Mouse (Mus musculus) neural tube, embryonic 13.5 days (tissue): ENCODE results near the gene Bpi. TPM values are rescaled to one million over a fixed set of nuclear protein-coding genes. Genes with fewer than 3 reads are reported as not detected.

Source experiments
- ATAC-seq: fragments of 200-750 bp; cut with Nextera tagmentation; 2 replicates; pipeline ENCODE4 v1.8.0; 2017; ENCODE audit warnings: low read depth, mild to moderate bottlenecking, moderate TSS enrichment, moderate library complexity
- H3K27ac ChIP-seq: fragments of 300-500 bp; sonication (generic); replicated peaks from 2 replicates; pipeline ENCODE4 v1.5.1; 2015; ENCODE audit warnings: moderate library complexity, mild to moderate bottlenecking, inconsistent platforms
- H3K27me3 ChIP-seq: fragments of 300-500 bp; sonication (generic); 2 replicates; pipeline ENCODE4 v1.6.1; 2015; ENCODE audit warnings: mild to moderate bottlenecking, inconsistent platforms
- H3K36me3 ChIP-seq: fragments of 300-500 bp; sonication (generic); 2 replicates; pipeline ENCODE4 v1.6.1; 2015; ENCODE audit warnings: mild to moderate bottlenecking, inconsistent platforms
- H3K4me1 ChIP-seq: fragments of 300-500 bp; sonication (generic); replicated peaks from 2 replicates; pipeline ENCODE4 v1.6.1; 2015; ENCODE audit warnings: inconsistent platforms
- H3K4me2 ChIP-seq: fragments of 300-500 bp; sonication (generic); 2 replicates; pipeline ENCODE4 v1.6.1; 2015; ENCODE audit warnings: inconsistent platforms, mild to moderate bottlenecking, moderate library complexity
- H3K4me3 ChIP-seq: fragments of 300-500 bp; sonication (generic); 2 replicates; pipeline ENCODE4 v1.5.1; 2015; ENCODE audit warnings: mild to moderate bottlenecking, inconsistent platforms
- H3K9ac ChIP-seq: fragments of 300-500 bp; sonication (generic); 2 replicates; pipeline ENCODE4 v1.6.1; 2015; ENCODE audit warnings: moderate library complexity, mild to moderate bottlenecking, inconsistent platforms
- H3K9me3 ChIP-seq: fragments of 300-500 bp; sonication (generic); 2 replicates; pipeline ENCODE4 v1.6.1; 2016; ENCODE audit warnings: inconsistent platforms
- WGBS: fragments of 180-500 bp; shearing (Covaris S2); methylation state at CpG from one replicate; pipeline ENCODE4 v1.1.7; 2015; 5-methylcytosine and 5-hydroxymethylcytosine counted together
- polyA plus RNA-seq: library from polyadenylated mRNA; unstranded; fragments of >200 nt; fragmentation: Nextera tagmentation; extraction: Ambion mirVana; gene quantifications from 2 replicates; pipeline ENCODE4 v1.2.1, GENCODE M21; 2015

Gene Bpi
- not detected in 2 replicates for polyA plus RNA-seq

DNA sequence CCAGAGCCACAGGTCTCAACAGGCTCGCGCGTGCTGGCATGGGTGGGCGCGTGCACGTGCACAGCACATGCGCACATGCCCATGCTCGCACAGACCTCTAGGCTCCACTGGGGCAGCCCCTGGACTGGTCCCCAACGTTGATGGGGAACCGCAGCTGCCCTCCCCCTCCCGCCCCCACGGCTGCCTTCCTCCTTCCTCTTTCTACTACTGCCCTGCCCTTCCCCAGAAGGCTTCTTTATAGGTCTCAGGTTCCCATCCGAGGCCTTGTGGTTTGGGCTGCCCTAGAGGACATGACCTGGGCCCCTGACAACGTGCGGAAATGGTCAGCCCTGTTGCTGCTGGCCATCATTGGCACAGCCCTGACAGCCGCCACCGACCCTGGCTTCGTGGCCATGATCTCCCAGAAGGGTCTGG, at the start of gene Bpi:
Gene Bpi, plus strand, starts transcription at position 90 of the 414 bp plus-strand sequence.
- Histone ChIP-seq H3K36me3 (no peaks in the 10 kb centered on the region), H3K27me3 (no peaks in the 10 kb centered on the region), H3K9me3 (no peaks in the 10 kb centered on the region), H3K9ac (no peak within 1 kb of the TSS), H3K4me3 (no peak within 1 kb of the TSS), H3K27ac (no peak within 1 kb of the TSS), H3K4me1 (peaks cover 5% of the 10 kb centered on the region; the same call in 1 of the 2 replicates), H3K4me2 (no peak within 1 kb of the TSS)
- no peak for ATAC-seq
- WGBS = 70% methylated on average over 18 of the region's 18 CpGs

DNA sequence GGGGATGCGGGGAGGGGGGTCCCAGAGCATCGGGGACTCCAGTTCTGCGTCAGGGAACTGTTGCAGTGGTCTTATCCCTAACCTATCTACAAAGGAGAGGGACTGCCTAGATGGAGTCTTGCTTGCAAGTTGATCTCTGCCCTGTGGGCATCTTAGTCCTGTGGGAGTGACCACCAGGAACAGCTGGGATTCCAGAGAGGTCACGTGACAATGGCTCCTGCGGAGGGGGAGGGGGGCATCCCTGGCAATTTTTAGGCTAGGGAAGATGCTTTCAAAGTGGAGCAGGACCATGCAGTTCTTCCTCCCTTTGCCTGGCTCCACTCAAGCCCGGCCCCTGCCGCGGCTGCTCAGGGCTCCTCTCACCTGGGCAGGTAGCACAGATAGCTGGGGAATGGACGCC, 48.1 kb upstream of the Bpi start:
- 60% methylated on average over 9 of the region's 9 CpGs for WGBS
- H3K4me1 ChIP-seq = peaks cover 9% of the 10 kb centered on the region; the same call in 1 of the 2 replicates
- no peak overlapping the region for H3K4me3 ChIP-seq
- H3K27me3 ChIP-seq = no peaks in the 10 kb centered on the region
- no peaks in the 10 kb centered on the region for H3K36me3 ChIP-seq
- ATAC-seq = no peak
- H3K9me3 ChIP-seq = no peaks in the 10 kb centered on the region
- H3K4me2 ChIP-seq = no peak overlapping the region
- H3K27ac ChIP-seq = no peak overlapping the region
- no peak overlapping the region for H3K9ac ChIP-seq

- Histone ChIP-seq H3K27me3 (no peaks in the 10 kb centered on the region), H3K9me3 (no peaks in the 10 kb centered on the region), H3K4me2 (no peak overlapping the region), H3K9ac (no peak overlapping the region; the same call in 1 of the 2 replicates), H3K36me3 (no peaks in the 10 kb centered on the region), H3K27ac (no peak overlapping the region), H3K4me3 (no peak overlapping the region), H3K4me1 (peaks cover 11% of the 10 kb centered on the region; the same call in 1 of the 2 replicates)
- 60% methylated on average over 4 of the region's 4 CpGs for WGBS
- ATAC-seq = no peak
These were observed 47.4 kb upstream of the Bpi start for GRCm38 (mm10) chr2:158210503-158210902.

- no peaks in the 10 kb centered on the region for H3K27me3 ChIP-seq
- no peak overlapping the region for H3K4me2 ChIP-seq
- peaks cover 11% of the 10 kb centered on the region; the same call in 1 of the 2 replicates for H3K4me1 ChIP-seq
- ATAC-seq = no peak
- no peak overlapping the region for H3K27ac ChIP-seq
- H3K9ac ChIP-seq = no peak overlapping the region
- WGBS = 35% methylated on average over 10 of the region's 10 CpGs
- no peaks in the 10 kb centered on the region for H3K36me3 ChIP-seq
- H3K9me3 ChIP-seq = no peaks in the 10 kb centered on the region
- no peak overlapping the region for H3K4me3 ChIP-seq
These were observed 46.9 kb upstream of the Bpi start for GRCm38 (mm10) chr2:158210958-158211357.

DNA sequence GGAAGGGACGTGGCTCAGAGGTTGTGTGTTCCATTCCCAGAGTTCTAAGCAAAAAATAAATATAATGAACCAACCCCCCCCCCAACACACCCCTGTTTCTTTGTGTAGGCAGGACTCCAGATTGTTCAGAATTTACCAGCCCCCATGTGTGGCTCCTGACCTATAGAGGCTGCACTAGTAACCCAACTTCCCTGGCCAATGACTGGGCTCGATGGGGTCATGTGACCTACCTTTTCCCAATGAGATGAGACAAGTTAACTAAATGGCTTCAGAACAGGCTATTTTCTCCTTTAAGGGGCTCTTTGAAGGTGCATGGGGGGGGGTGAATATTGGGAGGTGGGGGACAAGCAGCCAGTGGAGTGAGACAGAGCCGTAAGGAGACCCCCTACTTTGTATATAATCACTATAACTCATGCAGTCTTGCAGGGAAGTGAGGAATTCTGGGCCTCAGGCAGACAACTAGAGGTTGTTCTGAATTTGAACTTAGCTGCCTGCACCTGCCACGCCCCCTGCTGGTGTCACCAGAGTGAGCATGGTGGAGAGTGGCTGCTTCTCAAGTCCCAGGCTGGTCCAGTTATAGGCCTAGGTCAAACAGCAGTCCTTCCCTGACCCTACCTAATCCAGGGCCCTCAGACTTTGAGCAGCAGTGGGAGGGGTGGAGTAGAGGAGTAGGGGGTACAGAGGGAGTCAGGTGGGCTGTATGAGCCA, 46.0 kb upstream of the Bpi start:
- H3K4me1 ChIP-seq = peaks cover 11% of the 10 kb centered on the region; the same call in 1 of the 2 replicates
- no peak overlapping the region for H3K4me3 ChIP-seq
- no peak overlapping the region for H3K4me2 ChIP-seq
- H3K36me3 ChIP-seq = no peaks in the 10 kb centered on the region
- no peak for ATAC-seq
- 67% methylated on average over 4 of the region's 4 CpGs for WGBS
- H3K27ac ChIP-seq = no peak overlapping the region
- no peaks in the 10 kb centered on the region for H3K9me3 ChIP-seq
- no peak overlapping the region for H3K9ac ChIP-seq
- no peaks in the 10 kb centered on the region for H3K27me3 ChIP-seq

DNA sequence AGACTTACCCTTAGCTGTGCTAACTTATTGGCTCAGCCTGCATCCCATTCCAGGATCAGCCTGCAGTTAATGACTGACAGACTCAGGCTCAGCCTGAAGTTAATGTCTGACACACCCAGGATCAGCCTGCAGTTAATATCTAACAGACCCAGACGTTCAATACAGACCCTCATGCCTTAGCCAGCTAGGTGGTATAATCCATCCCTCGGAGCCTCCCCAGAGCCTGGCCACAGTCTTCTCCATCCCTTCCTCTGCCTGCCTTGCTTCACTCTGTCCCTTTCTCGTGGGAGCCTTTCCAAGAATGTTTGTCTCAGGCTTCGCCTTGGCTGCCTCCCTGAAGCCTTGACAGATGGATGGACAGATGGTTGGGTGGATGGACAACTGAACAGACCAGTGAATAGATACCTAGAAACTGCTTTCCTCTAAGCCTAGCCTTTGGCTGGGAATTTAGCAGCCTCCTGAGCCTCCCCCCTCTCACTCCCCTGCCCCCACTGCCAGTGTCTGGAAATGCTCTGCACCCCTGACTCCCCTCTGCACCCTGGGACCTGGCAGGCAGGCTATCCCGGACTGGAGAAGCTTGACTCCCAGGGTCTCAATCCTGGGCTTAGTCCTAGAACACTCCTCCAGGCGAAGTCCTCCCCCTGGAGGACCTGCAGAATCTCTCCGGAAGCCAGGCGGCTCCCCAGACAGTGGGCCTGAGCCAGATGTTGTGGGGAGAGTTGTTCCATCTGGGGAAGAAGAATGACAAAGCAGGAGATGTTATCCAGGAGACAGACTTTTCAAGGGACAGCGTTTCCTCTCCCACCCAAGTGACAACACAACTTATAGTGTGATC, 42.4 kb upstream of the Bpi start:
- H3K4me1 ChIP-seq = peaks cover 6% of the 10 kb centered on the region; the same call in 1 of the 2 replicates
- ATAC-seq = no peak
- H3K4me2 ChIP-seq = no peak overlapping the region
- H3K27ac ChIP-seq = 0 out of 2 replicates have a peak overlapping the region, but pooled peaks have one; percentile 28
- no peaks in the 10 kb centered on the region for H3K9me3 ChIP-seq
- H3K9ac ChIP-seq = peak overlapping the region; percentile 26; the same call in 1 of the 2 replicates
- H3K27me3 ChIP-seq = no peaks in the 10 kb centered on the region
- no peaks in the 10 kb centered on the region for H3K36me3 ChIP-seq
- WGBS = 53% methylated on average over 9 of the region's 9 CpGs
- H3K4me3 ChIP-seq = no peak overlapping the region

- Histone ChIP-seq H3K9ac (no peak overlapping the region), H3K4me1 (peaks cover 6% of the 10 kb centered on the region; the same call in 1 of the 2 replicates), H3K4me3 (no peak overlapping the region), H3K36me3 (no peaks in the 10 kb centered on the region), H3K9me3 (no peaks in the 10 kb centered on the region), H3K27me3 (no peaks in the 10 kb centered on the region), H3K27ac (no peak overlapping the region), H3K4me2 (no peak overlapping the region)
- no peak for ATAC-seq
- 91% methylated on average over 8 of the region's 8 CpGs for WGBS
These were observed 41.4 kb upstream of the Bpi start for GRCm38 (mm10) chr2:158216510-158216909.

DNA sequence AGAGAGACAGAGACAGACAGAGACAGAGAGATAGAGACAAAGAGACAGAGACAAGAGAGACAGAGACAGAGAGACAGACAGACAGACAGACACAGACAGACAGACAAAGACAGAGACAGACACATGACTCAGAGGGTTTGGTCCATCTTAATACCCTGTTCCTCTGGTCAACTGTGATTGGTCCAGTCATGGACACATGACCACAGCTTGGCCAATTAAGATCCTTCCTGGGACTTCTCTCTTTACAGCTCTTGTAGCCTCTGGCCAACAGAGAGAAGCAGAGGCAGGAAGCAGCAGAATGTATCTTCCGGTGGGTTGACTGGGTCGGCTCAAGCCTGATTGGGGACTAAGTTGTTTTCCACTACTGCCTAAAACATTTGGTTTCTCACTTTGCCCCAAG, 38.3 kb upstream of the Bpi start:
- Histone ChIP-seq H3K4me3 (no peak overlapping the region), H3K27ac (no peak overlapping the region), H3K27me3 (no peaks in the 10 kb centered on the region), H3K9me3 (no peaks in the 10 kb centered on the region), H3K4me2 (no peak overlapping the region), H3K36me3 (no peaks in the 10 kb centered on the region), H3K9ac (no peak overlapping the region), H3K4me1 (peaks cover 16% of the 10 kb centered on the region)
- 85% methylated on average over 2 of the region's 2 CpGs for whole genome bisulfite sequencing
- no peak for ATAC-seq

- H3K9me3 ChIP-seq = no peaks in the 10 kb centered on the region
- H3K4me1 ChIP-seq = peaks cover 10% of the 10 kb centered on the region
- WGBS = 90% methylated on average over 9 of the region's 9 CpGs
- no peak overlapping the region for H3K27ac ChIP-seq
- H3K4me3 ChIP-seq = no peak overlapping the region
- no peaks in the 10 kb centered on the region for H3K27me3 ChIP-seq
- H3K9ac ChIP-seq = no peak overlapping the region
- no peaks in the 10 kb centered on the region for H3K36me3 ChIP-seq
- ATAC-seq = no peak
- H3K4me2 ChIP-seq = no peak overlapping the region
These were observed 36.3 kb upstream of the Bpi start for GRCm38 (mm10) chr2:158221446-158222084.

GRCm38 (mm10) chr2:158222664-158223063, 35.2 kb upstream of the Bpi start:
- Histone ChIP-seq H3K4me1 (peaks cover 10% of the 10 kb centered on the region), H3K27me3 (no peaks in the 10 kb centered on the region), H3K4me2 (no peak overlapping the region), H3K36me3 (no peaks in the 10 kb centered on the region), H3K9ac (no peak overlapping the region), H3K27ac (peak overlapping the region; percentile 14; the same call in 1 of the 2 replicates), H3K9me3 (no peaks in the 10 kb centered on the region), H3K4me3 (no peak overlapping the region)
- 61% methylated on average over 4 of the region's 4 CpGs for WGBS
- no peak for ATAC-seq

DNA sequence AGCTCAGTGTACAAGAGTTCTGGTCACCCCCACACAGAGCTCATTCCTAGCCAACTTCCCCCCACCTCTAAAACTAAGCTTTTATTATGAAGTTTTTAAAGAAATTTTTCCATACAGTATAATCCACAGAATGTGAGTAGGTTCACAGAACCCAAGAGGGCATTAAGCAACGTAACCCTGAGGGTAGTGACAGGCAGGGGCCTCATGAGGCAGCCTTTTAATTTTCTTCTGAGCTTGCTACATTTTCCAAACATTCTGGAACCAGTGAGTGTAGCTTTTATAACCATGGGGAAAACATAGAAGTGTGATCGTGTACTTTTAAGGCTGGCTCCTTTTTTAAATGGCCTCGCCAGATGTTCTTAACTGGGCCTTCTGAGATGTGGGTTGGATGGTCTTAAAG, 34.4 kb upstream of the Bpi start:
- WGBS = 77% methylated on average over 3 of the region's 3 CpGs
- no peak for ATAC-seq
- no peaks in the 10 kb centered on the region for H3K27me3 ChIP-seq
- no peak overlapping the region for H3K9ac ChIP-seq
- H3K27ac ChIP-seq = 0 out of 2 replicates have a peak overlapping the region, but pooled peaks have one; percentile 9
- no peaks in the 10 kb centered on the region for H3K36me3 ChIP-seq
- H3K4me2 ChIP-seq = no peak overlapping the region
- H3K4me1 ChIP-seq = peaks cover 14% of the 10 kb centered on the region
- H3K9me3 ChIP-seq = no peaks in the 10 kb centered on the region
- H3K4me3 ChIP-seq = no peak overlapping the region

GRCm38 (mm10) chr2:158225301-158225700, 32.6 kb upstream of the Bpi start:
- no peaks in the 10 kb centered on the region for H3K9me3 ChIP-seq
- no peaks in the 10 kb centered on the region for H3K36me3 ChIP-seq
- no peak overlapping the region for H3K27ac ChIP-seq
- no peak overlapping the region for H3K9ac ChIP-seq
- peaks cover 31% of the 10 kb centered on the region for H3K4me1 ChIP-seq
- H3K4me3 ChIP-seq = no peak overlapping the region
- ATAC-seq = no peak
- H3K27me3 ChIP-seq = no peaks in the 10 kb centered on the region
- 68% methylated on average over 5 of the region's 5 CpGs for WGBS
- H3K4me2 ChIP-seq = no peak overlapping the region
